Mouse (Mus musculus) hindbrain, embryonic 14.5 days (tissue): Measurements from ENCODE around the gene Psmd11. TPM values are rescaled to one million over a fixed set of nuclear protein-coding genes. Genes with fewer than 3 reads are reported as not detected.
"Not testable (repeated sequence)": the region's sequence is repeated elsewhere in the genome, so short reads cannot be mapped to it uniquely, and the experiment has no call there.

ENCODE experiments used
- ATAC-seq: fragments of 200-750 bp; cut with Nextera tagmentation; 2 replicates; pipeline ENCODE4 v1.8.0; 2017; ENCODE audit warnings: moderate number of reproducible peaks, mild to moderate bottlenecking, moderate TSS enrichment, moderate library complexity; ENCODE audit not compliant: low FRiP score
- DNase-seq: peaks from one replicate; pipeline ENCODE4 v3.0.0-alpha.2; 2015; ENCODE audit warnings: low spot score
- H3K27ac ChIP-seq: fragments of 300-500 bp; sonication (generic); 2 replicates; pipeline ENCODE4 v1.5.1; 2014; ENCODE audit warnings: mild to moderate bottlenecking, moderate library complexity
- H3K27me3 ChIP-seq: fragments of 300-500 bp; sonication (generic); 2 replicates; pipeline ENCODE4 v1.6.1; 2014; ENCODE audit warnings: mild to moderate bottlenecking, low read length, mixed read lengths; ENCODE audit not compliant: control insufficient read depth, insufficient read depth
- H3K36me3 ChIP-seq: fragments of 300-500 bp; sonication (generic); replicated peaks from 2 replicates; pipeline ENCODE4 v1.6.1; 2014; ENCODE audit not compliant: control insufficient read depth, insufficient read depth
- H3K4me1 ChIP-seq: fragments of 300-500 bp; sonication (generic); replicated peaks from 2 replicates; pipeline ENCODE4 v1.6.1; 2014; ENCODE audit warnings: antibody characterized with exemption, low read length, mixed read lengths; ENCODE audit not compliant: control insufficient read depth, insufficient read depth
- H3K4me2 ChIP-seq: fragments of 300-500 bp; sonication (generic); replicated peaks from 2 replicates; pipeline ENCODE4 v1.6.1; 2014; ENCODE audit warnings: mild to moderate bottlenecking, moderate library complexity
- H3K4me3 ChIP-seq: fragments of 300-500 bp; sonication (generic); replicated peaks from 2 replicates; pipeline ENCODE4 v1.5.1; 2014; ENCODE audit warnings: mild to moderate bottlenecking, low read length
- H3K9ac ChIP-seq: fragments of 300-500 bp; sonication (generic); 2 replicates; pipeline ENCODE4 v1.6.1; 2014
- H3K9me3 ChIP-seq: fragments of 300-500 bp; sonication (generic); 2 replicates; pipeline ENCODE4 v1.6.1; 2016; ENCODE audit warnings: low read length; ENCODE audit not compliant: control insufficient read depth
- WGBS: fragments of 180-500 bp; shearing (Covaris S2); extraction: QIAGEN DNeasy Blood & Tissue Kit; methylation state at CpG from one replicate; pipeline ENCODE4 v1.1.7; 2014; 5-methylcytosine and 5-hydroxymethylcytosine counted together
- polyA plus RNA-seq: library from polyadenylated mRNA; unstranded; fragments of >200 nt; fragmentation: Nextera tagmentation; extraction: Ambion mirVana; gene quantifications from 2 replicates; pipeline ENCODE4 v1.2.1, GENCODE M21; 2014

Gene Psmd11
- polyA plus RNA-seq, 1 experiment from 2014 or later = 256 TPM

- Histone ChIP-seq H3K27me3 (no peaks in the 10 kb centered on the region), H3K9me3 (no peaks in the 10 kb centered on the region), H3K36me3 (no peaks in the 10 kb centered on the region), H3K9ac (no peak overlapping the region), H3K4me2 (no peak overlapping the region), H3K4me1 (peaks cover 5% of the 10 kb centered on the region), H3K27ac (no peak overlapping the region), H3K4me3 (no peak overlapping the region)
- WGBS = 90% methylated on average over 2 of the region's 2 CpGs
- no peak for DNase-seq
- no peak for ATAC-seq
Measured at GRCm38 (mm10) chr11:80424691-80425090, 3.7 kb upstream of the Psmd11 start.

- H3K9ac ChIP-seq = no peak overlapping the region
- H3K27me3 ChIP-seq = no peaks in the 10 kb centered on the region
- no peaks in the 10 kb centered on the region for H3K36me3 ChIP-seq
- H3K4me1 ChIP-seq = peaks cover 9% of the 10 kb centered on the region
- no peak overlapping the region for H3K27ac ChIP-seq
- H3K4me3 ChIP-seq = no peak overlapping the region
- WGBS = 62% methylated on average over 5 of the region's 5 CpGs
- no peaks in the 10 kb centered on the region for H3K9me3 ChIP-seq
- no peak for ATAC-seq
- H3K4me2 ChIP-seq = no peak overlapping the region
- no peak for DNase-seq
Measured at GRCm38 (mm10) chr11:80425247-80425778, 3.1 kb upstream of the Psmd11 start.

- not testable (repeated sequence) for H3K4me3 ChIP-seq, H3K27ac ChIP-seq, H3K9me3 ChIP-seq, H3K4me2 ChIP-seq, H3K4me1 ChIP-seq, H3K9ac ChIP-seq, DNase-seq, H3K27me3 ChIP-seq, H3K36me3 ChIP-seq, ATAC-seq
- WGBS = 83% methylated on average over 16 of the region's 16 CpGs
Measured at GRCm38 (mm10) chr11:80426029-80426813, 2.2 kb upstream of the Psmd11 start.

GRCm38 (mm10) chr11:80429009-80429475 lies 627 bp downstream of the Psmd11 start:
- Histone ChIP-seq H3K4me1 (peaks cover 9% of the 10 kb centered on the region), H3K9me3 (no peaks in the 10 kb centered on the region), H3K9ac (peak overlapping the region; percentile 79), H3K4me3 (peak overlapping the region; percentile 98), H3K36me3 (peaks cover 23% of the 10 kb centered on the region), H3K27ac (peak overlapping the region; percentile 84), H3K4me2 (peak overlapping the region; percentile 91), H3K27me3 (no peaks in the 10 kb centered on the region)
- DNase-seq (no peak), ATAC-seq (no peak; the same call in 1 of the 2 replicates)
- WGBS = 1% methylated on average over 36 of the region's 37 CpGs

GRCm38 (mm10) chr11:80429500-80430166 lies 1.2 kb downstream of the Psmd11 start:
- ATAC-seq (no peak), DNase-seq (no peak)
- H3K9me3 ChIP-seq = no peaks in the 10 kb centered on the region
- peaks cover 26% of the 10 kb centered on the region for H3K36me3 ChIP-seq
- 64% methylated on average over 14 of the region's 14 CpGs for WGBS
- H3K4me3 ChIP-seq = peak overlapping the region; percentile 98
- H3K27me3 ChIP-seq = no peaks in the 10 kb centered on the region
- H3K4me1 ChIP-seq = peaks cover 9% of the 10 kb centered on the region
- no peak overlapping the region for H3K27ac ChIP-seq
- H3K4me2 ChIP-seq = peak overlapping the region; percentile 91
- peak overlapping the region; percentile 79 for H3K9ac ChIP-seq

GRCm38 (mm10) chr11:80430366-80430910 lies 2.0 kb downstream of the Psmd11 start:
- Histone ChIP-seq H3K4me2 (no peak overlapping the region), H3K36me3 (peaks cover 31% of the 10 kb centered on the region), H3K9me3 (no peaks in the 10 kb centered on the region), H3K27ac (no peak overlapping the region), H3K27me3 (no peaks in the 10 kb centered on the region), H3K9ac (no peak overlapping the region), H3K4me3 (no peak overlapping the region), H3K4me1 (peaks cover 9% of the 10 kb centered on the region)
- DNase-seq (no peak), ATAC-seq (no peak)
- 98% methylated on average over 3 of the region's 3 CpGs for WGBS

GRCm38 (mm10) chr11:80446916-80447315 lies 18.5 kb downstream of the Psmd11 start:
- Histone ChIP-seq H3K36me3 (peaks cover 78% of the 10 kb centered on the region), H3K9ac (no peak overlapping the region), H3K4me2 (no peak overlapping the region), H3K27ac (no peak overlapping the region), H3K9me3 (no peaks in the 10 kb centered on the region), H3K4me3 (no peak overlapping the region), H3K4me1 (no peaks in the 10 kb centered on the region), H3K27me3 (no peaks in the 10 kb centered on the region)
- 95% methylated on average over 3 of the region's 3 CpGs for WGBS
- DNase-seq (no peak), ATAC-seq (no peak)

GRCm38 (mm10) chr11:80449859-80450258 lies 21.4 kb downstream of the Psmd11 start:
- peaks cover 57% of the 10 kb centered on the region for H3K36me3 ChIP-seq
- ATAC-seq (no peak), DNase-seq (no peak)

GRCm38 (mm10) chr11:80452242-80452641 lies 23.8 kb downstream of the Psmd11 start:
- Histone ChIP-seq H3K4me2 (no peak overlapping the region), H3K4me1 (no peaks in the 10 kb centered on the region), H3K36me3 (peaks cover 51% of the 10 kb centered on the region), H3K4me3 (no peak overlapping the region), H3K27me3 (no peaks in the 10 kb centered on the region), H3K27ac (no peak overlapping the region), H3K9ac (no peak overlapping the region), H3K9me3 (no peaks in the 10 kb centered on the region)
- WGBS = 85% methylated on average over 3 of the region's 3 CpGs
- DNase-seq (no peak), ATAC-seq (no peak)

More at GRCm38 (mm10) chr11:80449859-80450258, 21.4 kb downstream of the Psmd11 start:
- Histone ChIP-seq H3K9ac (no peak overlapping the region), H3K4me1 (no peaks in the 10 kb centered on the region), H3K4me2 (no peak overlapping the region), H3K27ac (no peak overlapping the region), H3K9me3 (no peaks in the 10 kb centered on the region), H3K27me3 (no peaks in the 10 kb centered on the region), H3K4me3 (no peak overlapping the region)
- WGBS = 93% methylated on average over 2 of the region's 2 CpGs
